Mouse (Mus musculus) kidney, adult 18-20 months (tissue): ENCODE data around the gene Ewsr1.
A peak's percentile ranks its signal among the peaks of the same experiment; 100 is the strongest.

Source experiments
- DNase-seq: peaks from one replicate; pipeline ENCODE4 v3.0.0; 2021

Ewsr1 gene

GRCm38 (mm10) chr11:5098736-5099542, at the start of gene Ewsr1, which contains the start of gene Rhbdd3:
TSS of gene Ewsr1 (minus strand) at chr11:5099266.
TSS of gene Rhbdd3 (plus strand) at chr11:5098926.
- DNase-seq = peak; percentile 99

- DNase-seq = no peak
Measured at GRCm38 (mm10) chr11:5145600-5145999, 46.5 kb upstream of the Ewsr1 start.

DNA sequence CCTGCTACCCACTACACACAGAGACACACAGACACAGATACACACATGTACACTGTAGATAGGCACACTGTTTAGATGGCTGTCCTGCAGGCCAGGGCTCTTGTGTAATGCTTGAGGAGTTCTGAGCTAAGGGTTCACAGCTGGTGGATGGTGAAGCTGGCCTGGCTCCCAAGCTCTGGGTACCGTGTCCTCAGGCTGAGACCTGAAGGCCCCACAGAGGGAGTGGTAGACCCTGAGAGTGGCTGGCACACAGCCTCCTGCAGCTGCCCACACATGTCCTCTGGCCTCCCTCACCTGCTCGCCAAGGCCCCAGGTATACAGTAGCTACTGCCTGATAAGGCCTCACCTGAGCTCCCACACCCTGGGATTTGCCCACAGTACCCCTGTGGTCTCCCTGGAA, 42.9 kb upstream of the Ewsr1 start:
- DNase-seq = no peak

DNA sequence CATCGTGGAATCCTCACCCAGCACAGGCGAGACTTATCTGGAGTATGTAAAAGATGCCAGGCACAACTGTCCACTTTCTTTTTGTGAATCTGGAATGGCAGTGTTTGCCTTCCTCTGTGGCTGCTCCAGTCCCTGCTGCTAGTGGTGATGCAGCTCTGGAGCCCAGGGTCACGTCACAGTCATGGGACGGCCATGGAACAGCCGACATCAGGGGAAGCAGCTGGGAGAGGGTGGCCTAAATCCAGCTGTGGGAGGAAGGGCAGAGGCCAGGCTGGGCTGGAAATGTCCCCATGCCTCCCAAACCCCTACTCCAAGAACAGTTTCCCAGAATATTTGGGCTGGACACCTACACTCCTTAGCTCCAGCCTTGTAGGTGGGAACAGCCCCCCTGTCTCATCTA, 42.2 kb upstream of the Ewsr1 start:
- DNase-seq = no peak

- peak; percentile 73 for DNase-seq
Measured at GRCm38 (mm10) chr11:5140619-5141018, 41.6 kb upstream of the Ewsr1 start.

DNA sequence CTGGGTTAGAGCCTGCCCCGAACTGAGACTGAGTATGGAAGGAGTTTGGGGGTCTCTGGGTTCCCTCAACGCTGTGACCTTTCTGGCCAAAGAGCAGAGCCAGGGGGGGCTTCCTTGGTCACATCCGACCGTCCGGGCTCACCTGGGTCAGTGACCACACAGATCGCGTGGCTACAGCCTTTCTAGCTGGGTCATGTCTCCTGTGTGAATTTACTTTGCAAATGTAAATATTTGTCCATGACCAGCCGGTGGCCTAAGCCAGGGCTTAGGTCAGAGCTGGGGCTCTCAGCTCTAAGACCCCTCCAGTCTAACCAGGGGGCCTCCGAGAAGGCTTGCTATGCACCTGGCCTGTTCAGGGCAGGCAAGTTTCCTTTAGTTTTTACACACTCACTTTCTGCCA, 40.3 kb upstream of the Ewsr1 start:
- DNase-seq = no peak

DNA sequence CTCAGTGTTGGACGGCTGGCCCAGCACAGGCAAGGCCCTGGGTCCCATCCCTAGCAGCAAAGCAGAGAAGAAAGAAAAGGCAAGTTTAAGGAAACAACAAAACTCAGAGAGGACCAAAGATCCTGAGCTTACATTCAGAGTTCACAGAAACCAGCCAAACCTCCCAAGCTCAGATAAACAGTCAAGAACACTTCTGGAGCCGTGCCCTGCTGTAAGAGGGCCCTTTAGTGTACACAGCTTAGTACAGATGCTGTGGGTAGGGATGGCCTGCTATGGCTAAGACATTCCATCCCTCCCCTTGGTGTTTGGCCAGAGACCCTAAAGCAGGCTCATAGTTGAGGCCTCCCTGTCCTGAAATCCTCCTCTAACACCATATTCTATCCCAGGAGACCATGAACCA, 39.6 kb upstream of the Ewsr1 start:
- no peak for DNase-seq

DNA sequence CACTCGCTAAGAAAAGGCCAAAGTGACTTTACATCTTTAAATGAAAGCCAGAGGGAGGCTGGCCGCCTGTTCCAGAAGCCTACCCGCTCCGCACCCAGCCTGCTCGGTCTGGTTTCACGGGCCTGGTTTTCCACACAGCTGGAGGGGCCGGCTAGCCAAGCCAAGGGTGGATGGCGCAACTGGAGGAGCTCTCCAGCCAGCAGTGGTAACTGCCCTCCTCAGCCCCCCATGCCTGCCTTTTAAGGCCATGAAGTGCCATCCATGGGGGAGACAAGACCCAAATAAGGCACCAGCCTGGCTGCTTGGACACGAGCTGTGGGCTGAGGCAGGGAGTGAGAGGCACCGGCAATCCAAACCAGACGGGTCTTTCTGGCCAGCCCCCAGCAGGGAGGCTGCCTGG, 36.8 kb upstream of the Ewsr1 start:
- peak; percentile 60 for DNase-seq

- no peak for DNase-seq
Measured at GRCm38 (mm10) chr11:5132751-5133150, 33.7 kb upstream of the Ewsr1 start.

DNA sequence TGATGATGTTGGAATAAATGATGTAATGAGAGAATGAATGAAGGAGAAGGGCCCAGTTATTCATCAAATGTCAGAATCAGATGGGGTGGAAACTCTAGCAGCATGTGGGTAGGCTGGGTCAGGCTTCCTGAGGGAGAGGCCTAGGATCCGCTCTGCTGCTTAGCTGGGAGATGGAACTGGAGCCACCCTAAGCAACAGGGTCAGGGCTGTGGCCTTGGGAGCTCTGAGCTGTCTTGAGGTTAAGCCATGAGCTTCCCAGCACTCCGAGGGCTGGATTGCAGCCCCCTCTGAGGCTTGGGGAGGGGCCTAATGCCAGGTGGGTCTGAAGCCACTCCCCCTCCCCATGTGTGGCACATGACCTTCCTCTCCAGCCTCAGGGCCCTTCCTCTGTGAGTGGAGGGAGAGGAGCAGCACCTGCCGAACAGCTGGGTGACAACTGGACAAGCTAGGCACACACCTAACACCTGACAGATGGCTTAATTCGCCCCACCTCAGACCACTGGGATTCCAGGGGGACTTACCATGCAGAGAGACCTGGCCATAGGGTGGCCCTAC, 31.1 kb upstream of the Ewsr1 start:
- DNase-seq = no peak

- no peak for DNase-seq
Measured at GRCm38 (mm10) chr11:5129035-5129480, 30.0 kb upstream of the Ewsr1 start.

DNA sequence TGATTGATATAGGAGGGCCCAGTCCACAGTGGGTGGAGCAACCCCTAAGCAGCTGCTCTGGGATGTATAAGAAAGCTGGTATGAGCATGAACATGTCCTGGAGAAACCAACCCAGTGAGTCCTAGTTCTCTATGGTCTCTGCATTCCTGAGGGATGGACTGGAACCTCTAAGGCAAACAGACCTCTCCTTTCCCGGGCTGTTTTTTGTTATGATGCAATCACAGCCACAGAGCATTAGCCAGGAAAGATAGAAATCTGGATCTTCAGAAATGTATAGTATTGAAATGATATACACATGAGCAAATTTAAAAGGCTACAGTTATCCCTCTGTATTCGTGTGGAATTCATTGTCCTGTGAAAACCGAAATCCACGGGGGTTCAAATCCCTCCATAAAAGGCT, 26.6 kb upstream of the Ewsr1 start:
- no peak for DNase-seq

GRCm38 (mm10) chr11:5114931-5115581, 16.0 kb upstream of the Ewsr1 start:
- DNase-seq = peak; percentile 91

- DNase-seq = no peak
Measured at GRCm38 (mm10) chr11:5113645-5114044, 14.6 kb upstream of the Ewsr1 start.

DNA sequence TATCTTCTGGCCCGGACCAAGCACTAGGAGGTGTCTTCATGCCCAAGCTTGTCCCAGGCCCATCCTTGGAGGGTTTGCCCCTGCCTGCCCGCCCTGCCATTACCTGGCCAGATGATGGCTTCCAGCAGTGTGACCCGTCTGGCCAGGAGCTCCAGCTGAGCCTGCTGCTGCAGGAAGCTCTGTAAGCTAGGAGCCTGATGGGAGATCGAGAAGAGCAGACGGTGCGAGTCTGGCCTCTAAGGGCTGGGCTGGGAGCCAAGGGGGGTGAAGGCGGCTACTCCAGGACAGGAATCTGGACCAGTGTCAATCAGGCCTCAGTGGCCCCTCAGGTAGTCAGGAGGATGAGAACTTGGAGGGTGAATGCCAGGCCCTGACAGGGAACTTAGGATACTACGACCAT, 10.4 kb upstream of the Ewsr1 start:
- no peak for DNase-seq

DNA sequence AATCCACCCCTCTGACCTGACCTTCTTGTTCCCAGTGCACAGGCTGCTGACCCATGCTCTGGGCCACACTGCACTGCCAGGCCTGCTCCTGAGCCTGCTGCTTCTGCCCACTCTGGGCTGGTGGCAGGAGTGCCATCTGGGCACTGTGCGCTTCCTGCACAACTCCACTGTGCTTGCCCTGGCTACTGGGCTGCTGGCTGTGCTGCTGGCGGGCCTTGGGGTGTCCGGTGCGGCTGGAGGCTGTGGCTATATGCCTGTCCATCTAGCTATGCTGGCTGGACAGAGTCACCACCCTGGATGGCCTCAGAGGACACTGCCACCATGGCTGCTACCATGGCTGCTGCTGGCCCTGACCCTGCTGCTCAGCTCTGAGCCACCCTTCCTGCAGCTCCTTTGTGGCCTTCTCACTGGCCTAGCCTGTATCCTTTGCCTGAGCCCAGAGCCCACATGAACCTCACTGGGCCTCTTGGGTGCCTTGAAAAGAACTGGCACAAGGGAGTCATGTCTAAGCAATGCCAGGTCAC, 5.0 kb upstream of the Ewsr1 start:
- DNase-seq = no peak

- DNase-seq = no peak
Measured at GRCm38 (mm10) chr11:5102384-5102783, 3.3 kb upstream of the Ewsr1 start.

DNA sequence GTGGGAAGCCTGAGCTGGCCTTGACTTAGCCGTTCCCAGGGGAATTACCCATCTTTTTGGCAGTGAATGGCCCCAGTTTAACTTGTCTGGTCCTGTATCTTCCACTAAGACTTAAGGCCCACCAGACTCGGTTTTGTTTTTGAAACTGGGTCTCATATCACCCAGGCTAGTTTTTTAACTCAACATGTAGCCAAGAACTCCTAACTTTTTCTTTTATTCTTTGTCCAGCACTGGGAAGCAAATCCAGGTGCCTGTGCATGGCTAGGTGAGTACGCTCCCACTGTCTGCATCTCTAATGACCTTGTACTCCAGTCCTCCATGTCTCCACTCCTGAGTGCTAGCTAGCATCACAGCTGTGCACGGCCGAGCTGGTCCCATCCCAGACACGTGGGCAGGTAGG, 2.6 kb upstream of the Ewsr1 start:
- no peak for DNase-seq

- no peak for DNase-seq
Measured at GRCm38 (mm10) chr11:5100801-5101200, 1.7 kb upstream of the Ewsr1 start.

DNA sequence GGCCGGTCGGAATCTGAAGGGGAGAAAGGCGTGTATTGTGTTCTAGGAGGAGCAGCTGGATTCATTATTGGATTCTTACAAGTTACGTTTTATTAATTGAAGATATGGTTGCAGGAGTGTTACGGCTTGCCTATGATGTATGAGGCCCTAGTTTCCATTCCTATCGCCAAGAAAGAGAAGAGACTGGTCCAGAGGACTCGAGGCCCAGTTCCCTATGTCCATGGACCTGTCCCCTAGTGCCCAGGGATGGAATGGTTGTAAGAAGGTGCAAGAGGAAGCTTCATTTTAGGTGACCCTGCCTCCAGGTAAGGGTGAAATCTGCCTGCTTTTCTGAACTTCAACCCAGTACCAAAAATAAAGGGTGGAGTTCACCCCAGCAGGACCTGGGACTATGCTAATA, 1.2 kb upstream of the Ewsr1 start:
- no peak for DNase-seq

- peak; percentile 89 for DNase-seq
Measured at GRCm38 (mm10) chr11:5099576-5100183, 614 bp upstream of the Ewsr1 start.

GRCm38 (mm10) chr11:5098035-5098735, 881 bp downstream of the Ewsr1 start:
- peak; percentile 67 for DNase-seq
